Mouse (Mus musculus): ENCODE results near the gene Limch1.

Limch1 gene

GRCm38 (mm10) chr5:66785995-66786620, 40.5 kb downstream of the Limch1 start:
- DNase-seq (ENCODE audit: low spot score): no peak

DNA sequence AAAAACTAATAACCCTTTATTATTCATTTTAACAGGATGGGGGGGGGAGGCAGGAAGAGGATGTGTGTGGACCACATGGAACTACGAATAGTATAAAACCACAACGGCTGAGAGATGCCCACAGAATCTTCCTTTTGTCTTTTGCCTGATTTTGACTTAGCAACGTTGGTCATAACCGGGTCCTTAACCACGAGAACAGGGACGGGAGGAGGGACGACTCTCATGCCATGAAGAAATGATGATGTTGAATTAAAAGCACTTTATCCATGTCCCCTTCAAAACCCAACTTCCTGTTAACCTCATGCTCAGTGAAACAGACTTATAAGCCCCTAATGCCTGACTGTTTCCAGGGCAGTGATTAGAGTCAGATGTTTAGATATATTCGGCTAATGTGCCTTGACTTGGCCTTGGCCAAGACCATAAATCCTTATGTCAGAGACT, 41.0 kb downstream of the Limch1 start:
- no peak for DNase-seq (ENCODE audit: low spot score)

GRCm38 (mm10) chr5:66789041-66789440, 43.4 kb downstream of the Limch1 start:
- DNase-seq (ENCODE audit: low spot score): no peak

- no peak for DNase-seq (ENCODE audit: low spot score)
These were observed 45.5 kb downstream of the Limch1 start for GRCm38 (mm10) chr5:66791161-66791560.

GRCm38 (mm10) chr5:66793251-66793650, 47.6 kb downstream of the Limch1 start:
- DNase-seq (ENCODE audit: low spot score): no peak

GRCm38 (mm10) chr5:66797326-66797725, 51.7 kb downstream of the Limch1 start:
- no peak for DNase-seq (ENCODE audit: low spot score)

- no peak for DNase-seq (ENCODE audit: low spot score)
These were observed 52.5 kb downstream of the Limch1 start for GRCm38 (mm10) chr5:66798135-66798534.

- no peak for DNase-seq (ENCODE audit: low spot score)
These were observed 53.0 kb downstream of the Limch1 start for GRCm38 (mm10) chr5:66798591-66799003.

- DNase-seq (ENCODE audit: low spot score): no peak
These were observed 54.6 kb downstream of the Limch1 start for GRCm38 (mm10) chr5:66800243-66800642.

- DNase-seq (ENCODE audit: low spot score): no peak
These were observed 55.4 kb downstream of the Limch1 start for GRCm38 (mm10) chr5:66800977-66801376.

DNA sequence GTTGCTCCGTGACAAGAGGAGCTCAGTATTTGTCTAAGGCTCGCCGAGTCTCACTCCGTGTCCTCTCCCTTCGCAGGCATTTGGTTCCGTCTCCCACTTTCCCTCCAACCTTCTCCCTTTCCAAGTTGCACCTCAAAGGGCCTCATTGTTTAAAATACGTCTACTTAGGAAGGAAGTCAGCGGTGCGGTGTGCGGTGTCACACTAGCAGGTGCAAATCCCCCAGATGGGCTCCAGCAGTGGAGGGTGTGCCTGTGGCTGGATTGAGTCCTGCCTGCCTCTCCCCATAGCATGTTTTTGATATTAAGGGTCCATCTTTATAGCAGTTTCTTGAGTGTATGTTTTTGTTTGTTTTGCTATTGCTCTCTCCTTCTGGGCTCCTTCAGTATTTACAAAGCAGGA, 56.6 kb downstream of the Limch1 start:
- no peak for DNase-seq (ENCODE audit: low spot score)

GRCm38 (mm10) chr5:66806335-66806734, 60.7 kb downstream of the Limch1 start:
- DNase-seq (ENCODE audit: low spot score): no peak

- no peak for DNase-seq (ENCODE audit: low spot score)
These were observed 62.1 kb downstream of the Limch1 start for GRCm38 (mm10) chr5:66807737-66808136.

GRCm38 (mm10) chr5:66809016-66809570, 63.5 kb downstream of the Limch1 start:
- DNase-seq (ENCODE audit: low spot score): no peak

DNA sequence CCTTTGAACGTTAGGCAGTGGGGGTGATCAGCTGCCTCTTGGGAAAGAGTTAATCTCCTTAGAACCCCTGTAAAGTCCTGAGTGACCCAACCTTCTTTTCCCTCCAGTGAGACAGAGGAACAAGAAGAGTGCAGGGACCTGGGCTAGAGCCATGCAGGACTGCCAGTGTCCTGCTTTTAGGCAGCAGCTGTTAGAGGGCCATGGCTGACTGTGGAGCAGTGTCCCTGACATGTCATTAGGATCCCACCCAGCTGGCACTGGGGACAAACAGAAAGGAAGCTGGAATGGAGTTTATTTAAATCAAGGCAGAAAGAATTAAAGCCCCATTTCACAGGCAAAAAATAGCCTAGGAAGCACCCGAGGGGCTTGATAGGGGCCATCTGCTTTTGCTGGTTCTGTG, 64.8 kb downstream of the Limch1 start:
- DNase-seq (ENCODE audit: low spot score): no peak

DNA sequence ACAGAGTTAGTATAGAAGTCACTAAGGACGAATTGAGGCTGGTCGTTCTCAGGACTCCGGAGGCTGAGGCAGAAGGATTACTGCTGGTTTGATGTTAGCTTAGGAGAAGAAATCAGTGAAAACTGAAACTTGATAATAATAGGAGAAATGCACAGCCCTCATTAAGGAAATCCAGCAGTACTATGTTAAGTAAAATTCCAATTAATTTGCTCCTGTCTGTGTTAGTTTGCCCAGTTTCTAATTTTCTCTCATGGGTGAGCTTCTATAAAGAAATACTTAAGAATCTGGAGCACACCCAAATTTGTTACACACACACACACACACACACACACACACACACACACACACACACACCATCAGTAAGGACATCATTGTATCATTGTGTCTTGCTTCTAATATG, 69.0 kb downstream of the Limch1 start:
- DNase-seq (ENCODE audit: low spot score): no peak

- DNase-seq (ENCODE audit: low spot score): no peak
These were observed 70.2 kb downstream of the Limch1 start for GRCm38 (mm10) chr5:66815877-66816276.

DNA sequence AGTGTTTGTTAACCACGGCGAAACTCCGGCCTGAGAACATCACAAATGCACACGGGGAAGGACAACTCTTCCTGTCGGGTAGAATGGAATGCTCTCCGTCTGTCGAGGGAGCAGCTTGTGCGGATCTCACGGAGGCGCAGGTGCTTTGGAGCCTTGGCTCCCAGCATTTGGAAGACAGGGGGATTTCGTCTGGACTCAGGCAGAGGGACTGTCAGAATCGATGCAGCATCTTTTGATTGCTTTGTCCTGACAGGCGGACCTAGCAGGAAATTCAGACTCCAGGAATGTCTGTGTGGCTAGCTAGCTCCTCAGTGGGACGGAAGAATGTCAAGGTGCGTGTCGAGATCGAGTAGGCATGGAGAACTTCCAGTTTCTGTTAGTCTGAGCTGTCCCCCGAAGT, 71.1 kb downstream of the Limch1 start:
- DNase-seq (ENCODE audit: low spot score): no peak

GRCm38 (mm10) chr5:66817184-66817956, 71.7 kb downstream of the Limch1 start:
- no peak for DNase-seq (ENCODE audit: low spot score)

DNA sequence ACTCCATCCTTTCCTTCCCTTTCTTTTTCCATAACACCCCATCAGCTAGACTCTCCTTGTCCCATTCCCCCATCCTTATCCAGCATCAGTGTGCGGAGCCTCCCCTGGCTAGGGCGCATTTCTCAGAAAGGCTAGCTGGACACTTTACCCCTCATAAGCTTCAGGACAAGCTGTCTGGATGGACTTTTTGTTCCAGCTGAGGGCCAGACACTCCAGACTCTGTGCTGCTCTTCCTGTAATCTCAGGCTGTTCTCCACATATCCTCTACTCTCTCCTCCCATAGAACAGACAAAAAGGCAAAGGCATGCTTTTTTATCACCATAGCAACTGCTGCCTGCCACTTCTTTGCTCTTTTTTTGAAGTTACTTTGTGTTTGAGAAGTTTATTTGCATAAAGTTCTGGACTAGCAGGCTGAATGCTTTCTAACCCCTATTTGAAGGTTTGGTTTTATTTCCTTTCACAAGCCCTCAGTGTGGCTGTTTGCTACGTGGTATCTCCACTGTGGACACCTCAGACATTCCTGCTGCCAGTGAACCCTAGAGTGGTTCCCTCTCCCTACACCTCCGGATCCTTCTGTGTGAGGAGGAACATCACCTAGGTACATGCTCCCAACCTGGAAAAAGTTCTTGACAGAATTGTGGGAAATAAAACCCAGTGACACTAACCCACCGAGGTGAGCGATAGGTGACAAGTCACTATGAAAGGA, 77.0 kb downstream of the Limch1 start:
- DNase-seq (ENCODE audit: low spot score): no peak

GRCm38 (mm10) chr5:66825586-66825985, 80.0 kb downstream of the Limch1 start:
- no peak for DNase-seq (ENCODE audit: low spot score)

DNA sequence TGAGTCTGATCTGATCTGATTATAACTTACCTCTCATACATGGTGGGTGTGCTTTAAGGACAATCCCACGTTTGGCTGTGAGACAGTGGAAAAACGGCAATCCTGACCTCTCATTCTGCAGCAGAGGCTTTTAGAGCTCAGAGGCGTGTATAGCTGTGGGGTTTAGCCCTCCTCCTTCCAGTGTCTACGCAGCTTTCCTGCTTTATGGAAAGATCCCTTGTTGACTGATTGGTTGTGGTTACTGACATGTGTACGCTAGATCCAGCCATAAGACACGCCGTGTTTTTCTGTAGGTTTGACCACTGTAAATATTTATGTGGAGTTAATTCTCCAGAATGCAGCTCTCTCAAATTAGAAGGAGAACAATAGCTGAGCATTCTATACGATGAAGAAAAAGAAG, 81.2 kb downstream of the Limch1 start:
- DNase-seq (ENCODE audit: low spot score): no peak

DNA sequence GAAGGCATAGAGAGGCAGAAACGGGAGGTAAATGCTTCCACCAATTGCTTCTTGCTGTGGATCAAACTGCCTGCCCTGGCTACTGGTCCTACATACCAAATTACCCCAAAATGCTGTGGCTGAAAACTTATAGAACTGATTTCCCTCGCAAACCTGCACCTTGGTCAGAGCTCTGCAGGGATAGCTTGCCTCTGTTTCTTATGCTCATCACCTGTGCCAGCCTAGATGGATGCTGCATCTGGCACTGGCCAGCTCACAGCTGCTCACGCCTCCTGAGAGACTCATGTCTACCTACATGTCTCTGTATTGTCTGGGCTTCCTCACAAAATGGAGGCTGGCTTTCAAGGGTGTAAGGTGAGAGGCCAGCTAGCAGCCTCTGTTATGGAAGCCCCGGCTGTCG, 83.9 kb downstream of the Limch1 start:
- no peak for DNase-seq (ENCODE audit: low spot score)
